Mouse (Mus musculus) CH12.LX (cell line): ENCODE measurements around the gene Scel. TPM values are rescaled to one million over a fixed set of nuclear protein-coding genes. Genes with fewer than 3 reads are reported as not detected.

ENCODE experiments used
- DNase-seq: peaks from one replicate; pipeline ENCODE4 v3.0.0-alpha.2; 2013; ENCODE audit errors: extremely low read depth
- H3K27ac ChIP-seq: 2 replicates; pipeline ENCODE4 v1.5.1; 2012; ENCODE audit warnings: low read depth, mild to moderate bottlenecking, control low read depth, moderate library complexity; ENCODE audit not compliant: insufficient read depth
- H3K27me3 ChIP-seq: replicated peaks from 2 replicates; pipeline ENCODE3; 2012; ENCODE audit warnings: inconsistent platforms
- H3K36me3 ChIP-seq, 2 experiments: replicated peaks in 1 of 2; 2 replicates each; pipeline versions ENCODE3 to v1.6.1; 2012; ENCODE audit warnings: inconsistent platforms in 1 of 2, low read length in 1 of 2, mild to moderate bottlenecking in 1 of 2, mixed read lengths in 1 of 2, moderate library complexity in 1 of 2; ENCODE audit not compliant: control insufficient read depth in 1 of 2, insufficient read depth in 1 of 2
- H3K4me1 ChIP-seq, 2 experiments: 2 replicates each; pipeline ENCODE4 v1.6.1; 2012; ENCODE audit warnings: inconsistent platforms in 1 of 2, moderate library complexity in 1 of 2; ENCODE audit not compliant: insufficient read depth in 2 of 2, control insufficient read depth in 1 of 2
- H3K4me2 ChIP-seq: 2 replicates; pipeline ENCODE4 v1.6.1; 2012; ENCODE audit warnings: low read depth, mild to moderate bottlenecking, control low read depth; ENCODE audit not compliant: poor library complexity, insufficient read depth, severe bottlenecking
- H3K4me3 ChIP-seq, 3 experiments: fragments of 150-350 bp in 1 of 3; sonication (generic) in 1 of 3; replicated peaks in 1 of 3; 2 replicates each; pipeline versions ENCODE3 to v1.5.1; 2011 to 2012; ENCODE audit warnings: low read depth in 2 of 3, low read length in 2 of 3, mild to moderate bottlenecking in 2 of 3, moderate library complexity in 2 of 3, control low read depth in 1 of 3, improper control_type of control experiment in 1 of 3, inconsistent platforms in 1 of 3, mixed read lengths in 1 of 3; ENCODE audit not compliant: poor library complexity in 1 of 3
- H3K79me2 ChIP-seq: replicated peaks from 2 replicates; pipeline ENCODE4 v1.6.1; 2012; ENCODE audit warnings: mild to moderate bottlenecking, moderate library complexity; ENCODE audit not compliant: control insufficient read depth, poor library complexity, insufficient read depth, severe bottlenecking; ENCODE audit errors: extremely low read depth
- H3K9ac ChIP-seq: 2 replicates; pipeline ENCODE4 v1.6.1; 2012; ENCODE audit warnings: low read depth, mild to moderate bottlenecking, control low read depth, moderate library complexity; ENCODE audit not compliant: insufficient read depth
- H3K9me3 ChIP-seq: replicated peaks from 2 replicates; pipeline ENCODE3; 2012; ENCODE audit warnings: low read length, inconsistent platforms, mixed read lengths
- CTCF ChIP-seq, 2 experiments: IDR thresholded peaks in 1 of 2; conservative IDR thresholded peaks in 1 of 2; 2 replicates each; pipeline ENCODE4 v1.5.1; 2011 to 2012; ENCODE audit warnings: low read depth in 2 of 2, low read length in 2 of 2, improper control_type of control experiment in 1 of 2, inconsistent platforms in 1 of 2, mild to moderate bottlenecking in 1 of 2, moderate library complexity in 1 of 2
- E2F4 ChIP-seq: IDR thresholded peaks from 2 replicates; pipeline ENCODE4 v1.6.1; 2011; ENCODE audit warnings: low read depth, low read length, improper control_type of control experiment; ENCODE audit not compliant: insufficient replicate concordance
- EP300 ChIP-seq: IDR thresholded peaks from 2 replicates; pipeline ENCODE4 v1.6.1; 2011; ENCODE audit warnings: low read length, improper control_type of control experiment
- ETS1 ChIP-seq: conservative IDR thresholded peaks from 2 replicates; pipeline ENCODE4 v1.6.1; 2012; ENCODE audit warnings: low read depth, mild to moderate bottlenecking, inconsistent platforms, low read length, improper control_type of control experiment, moderate library complexity
- HCFC1 ChIP-seq: IDR thresholded peaks from 2 replicates; pipeline ENCODE4 v1.6.1; 2012; ENCODE audit warnings: low read depth, mild to moderate bottlenecking, inconsistent platforms, low read length, improper control_type of control experiment
- JUN ChIP-seq: IDR thresholded peaks from 2 replicates; pipeline ENCODE4 v1.6.1; 2011; ENCODE audit warnings: low read depth, mild to moderate bottlenecking, low read length, improper control_type of control experiment, moderate library complexity; ENCODE audit not compliant: insufficient read depth
- MAFK ChIP-seq: IDR thresholded peaks from 2 replicates; pipeline ENCODE4 v1.6.1; 2011; ENCODE audit warnings: low read length, improper control_type of control experiment; ENCODE audit not compliant: insufficient replicate concordance
- MEF2A ChIP-seq: IDR thresholded peaks from 2 replicates; pipeline ENCODE4 v1.6.1; 2014; ENCODE audit warnings: low read depth, mild to moderate bottlenecking, inconsistent platforms, low read length, improper control_type of control experiment, borderline replicate concordance
- NELFE ChIP-seq: IDR thresholded peaks from 2 replicates; pipeline ENCODE4 v1.6.1; 2011; ENCODE audit warnings: low read depth, low read length, improper control_type of control experiment
- NRF1 ChIP-seq: IDR thresholded peaks from 2 replicates; pipeline ENCODE4 v1.6.1; 2014; ENCODE audit warnings: low read depth, mild to moderate bottlenecking, inconsistent platforms, low read length, improper control_type of control experiment, moderate library complexity
- POLR2A ChIP-seq: IDR thresholded peaks from 2 replicates; pipeline ENCODE4 v1.6.1; 2011; ENCODE audit warnings: low read depth, mild to moderate bottlenecking, improper control_type of control experiment, low read length
- POLR2AphosphoS2 ChIP-seq: IDR thresholded peaks from 2 replicates; pipeline ENCODE4 v1.6.1; 2011; ENCODE audit warnings: low read depth, low read length, improper control_type of control experiment
- RAD21 ChIP-seq: IDR thresholded peaks from 2 replicates; pipeline ENCODE4 v1.6.1; 2011; ENCODE audit warnings: low read depth, mild to moderate bottlenecking, low read length, improper control_type of control experiment, moderate library complexity
- RCOR1 ChIP-seq: conservative IDR thresholded peaks from 2 replicates; pipeline ENCODE4 v1.6.1; 2012; ENCODE audit warnings: low read depth, mild to moderate bottlenecking, inconsistent platforms, low read length, improper control_type of control experiment
- UBTF ChIP-seq: IDR thresholded peaks from 2 replicates; pipeline ENCODE4 v1.6.1; 2012; ENCODE audit warnings: low read depth, mild to moderate bottlenecking, inconsistent platforms, low read length, improper control_type of control experiment, moderate library complexity
- USF2 ChIP-seq: conservative IDR thresholded peaks from 2 replicates; pipeline ENCODE4 v1.6.1; 2011; ENCODE audit warnings: low read depth, low read length, improper control_type of control experiment
- ZC3H11A ChIP-seq: IDR thresholded peaks from 2 replicates; pipeline ENCODE4 v1.6.1; 2012; ENCODE audit warnings: low read depth, mild to moderate bottlenecking, inconsistent platforms, low read length, improper control_type of control experiment
- ZKSCAN1 ChIP-seq: IDR thresholded peaks from 2 replicates; pipeline ENCODE4 v1.6.1; 2012; ENCODE audit warnings: low read depth, inconsistent platforms, low read length, improper control_type of control experiment, borderline replicate concordance
- dilution Hi-C: fragments of 300-500 bp; cut with MboI; formaldehyde crosslinking; loops from 2 replicates; pipeline ENCODE4 v1.14.3; 2020; ENCODE audit warnings: low sequenced_read_pairs; ENCODE audit not compliant: extremely low pct_unique_long_range_greater_than_20kb, extremely low pct_ligation_motif_present
- in situ Hi-C: fragments of 300-500 bp; cut with MboI; formaldehyde crosslinking; loops from 3 replicates; pipeline ENCODE4 v1.14.3; 2019; ENCODE audit warnings: low sequenced_read_pairs, low pct_ligation_motif_present, low pct_unique_long_range_greater_than_20kb, mixed read lengths
- polyA plus RNA-seq: library from polyadenylated mRNA; unstranded; fragments of >175 nt; gene quantifications from 2 replicates; pipeline ENCODE4 v1.2.1, GENCODE M21; 2012; ENCODE audit warnings: low read depth; ENCODE audit not compliant: insufficient read length
- total RNA-seq, 2 experiments: library from RNA; depleted of rRNA; stranded (reverse); fragments of 300-350 nt in 1 of 2; fragments of >200 nt in 1 of 2; gene quantifications; 2 replicates each; pipeline ENCODE4 v1.2.3; 2012 to 2014

Gene Scel
- total and polyA plus RNA-seq, 3 experiments = 0.04 to 0.31 (median 0.31) TPM

DNA sequence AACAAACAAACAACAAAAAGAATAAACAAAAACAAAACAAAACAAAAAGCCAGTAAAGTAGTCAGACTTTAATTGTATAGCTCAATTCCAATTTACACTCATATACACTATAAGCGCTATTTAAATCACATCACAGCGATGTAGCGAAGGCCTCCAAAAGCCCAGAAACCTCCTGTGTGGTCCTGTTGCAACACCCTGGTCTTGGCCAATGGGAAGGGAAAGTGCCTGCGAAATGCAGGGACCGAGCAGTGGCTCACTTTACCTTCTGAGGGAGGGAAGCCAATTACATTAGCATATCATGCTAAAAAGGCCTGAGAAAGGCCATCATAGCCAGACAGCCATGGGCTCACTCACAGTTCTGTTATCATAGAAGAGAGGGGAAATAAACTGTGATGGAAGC, 14.5 kb upstream of the Scel start:
- no peaks in the 10 kb centered on the region for H3K36me3 ChIP-seq
- no peaks in the 10 kb centered on the region for H3K4me1 ChIP-seq
- H3K4me2 ChIP-seq = no peak overlapping the region
- in situ Hi-C loops = no loop called here
- TF ChIP-seq E2F4 = no peak
- TF ChIP-seq ETS1 = no peak
- TF ChIP-seq UBTF = no peak
- no peak for TF ChIP-seq HCFC1
- no peak for TF ChIP-seq POLR2AphosphoS2
- no peak for TF ChIP-seq RAD21
- TF ChIP-seq NELFE = no peak
- no peak for TF ChIP-seq NRF1
- no peak for TF ChIP-seq ZKSCAN1
- no peak for TF ChIP-seq JUN
- no peak overlapping the region for H3K9ac ChIP-seq
- no peak for DNase-seq
- no peak overlapping the region for H3K27ac ChIP-seq
- H3K27me3 ChIP-seq = no peaks in the 10 kb centered on the region
- no peaks in the 10 kb centered on the region for H3K9me3 ChIP-seq
- dilution Hi-C loops = no loop called here
- no peaks in the 10 kb centered on the region for H3K79me2 ChIP-seq
- no peak overlapping the region for H3K4me3 ChIP-seq

DNA sequence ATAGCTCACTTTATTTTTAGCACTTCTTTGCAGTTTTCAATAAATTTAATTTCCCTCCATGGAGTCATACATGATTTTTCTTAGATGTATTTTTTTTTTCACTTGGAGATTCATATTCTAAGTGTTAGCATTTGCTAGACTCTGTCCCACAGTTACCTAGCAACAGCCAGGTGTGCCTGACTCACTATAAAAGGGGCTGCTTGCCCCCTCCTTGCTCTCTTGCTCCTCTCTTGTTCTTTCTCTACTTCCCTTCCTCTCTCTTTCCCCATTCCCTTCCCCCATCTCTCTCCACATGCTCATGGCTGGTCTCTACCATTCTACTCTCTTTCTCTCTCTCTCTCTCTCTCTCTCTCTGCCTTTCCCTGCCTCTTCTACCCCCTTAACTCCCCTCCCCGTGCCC, 14.1 kb upstream of the Scel start:
- no peaks in the 10 kb centered on the region for H3K9me3 ChIP-seq
- dilution Hi-C loops (no loop called here), in situ Hi-C loops (no loop called here)
- no peak overlapping the region for H3K9ac ChIP-seq
- no peak for DNase-seq
- no peaks in the 10 kb centered on the region for H3K79me2 ChIP-seq
- no peaks in the 10 kb centered on the region for H3K27me3 ChIP-seq
- H3K4me3 ChIP-seq = no peak overlapping the region
- H3K4me2 ChIP-seq = no peak overlapping the region
- no peaks in the 10 kb centered on the region for H3K36me3 ChIP-seq
- no peaks in the 10 kb centered on the region for H3K4me1 ChIP-seq
- no peak overlapping the region for H3K27ac ChIP-seq
- no peak for TF ChIP-seq RAD21
- no peak for TF ChIP-seq MEF2A
- TF ChIP-seq USF2 = no peak
- TF ChIP-seq CTCF (conservative IDR thresholded peaks at IDR 0.05 in 1 of 2, IDR thresholded peaks at IDR 0.05 in 1 of 2; ENCODE audit: low read depth in 2 of 2, low read length in 2 of 2) = no peak
- no peak for TF ChIP-seq RCOR1
- no peak for TF ChIP-seq ZC3H11A
- TF ChIP-seq POLR2A = no peak
- no peak for TF ChIP-seq EP300
- TF ChIP-seq ETS1 = no peak
- no peak for TF ChIP-seq MAFK
- TF ChIP-seq POLR2AphosphoS2 = no peak
- no peak for TF ChIP-seq ZKSCAN1
- TF ChIP-seq, all 38 proteins: peak for 0
